Mouse (Mus musculus): ENCODE measurements around the gene Smap1. TPM values are rescaled to one million over a fixed set of nuclear protein-coding genes. Genes with fewer than 3 reads are reported as not detected.

Smap1 gene
- total RNA-seq, 4 experiments from 2014 or later = 21.7 to 26.5 (median 23.9) TPM

DNA sequence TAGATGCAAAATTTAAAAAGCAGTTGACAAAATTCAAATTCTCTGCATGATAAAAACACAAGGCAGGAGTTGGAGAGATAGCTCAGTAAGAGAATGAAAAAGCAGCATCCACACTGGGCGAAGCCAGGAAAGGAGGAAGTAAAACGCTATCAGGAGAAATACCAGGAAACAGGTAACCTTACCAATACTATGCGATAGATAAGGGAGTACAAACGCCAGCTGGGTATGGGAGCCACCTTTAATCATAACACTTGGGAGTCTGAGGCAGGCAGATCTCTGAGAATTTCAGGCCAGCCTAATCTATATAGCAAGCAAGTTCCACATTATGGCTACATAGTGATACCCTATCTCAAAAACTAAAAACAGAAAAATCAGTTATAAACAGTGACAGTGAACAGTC is 85.5 kb downstream of the Smap1 start:
- DNase-seq (ENCODE audit: low spot score in 2 of 2) = no peak

GRCm38 (mm10) chr1:23834819-23835218 is 87.3 kb downstream of the Smap1 start:
- no peak for DNase-seq (ENCODE audit: low spot score in 2 of 2)

- no peak for DNase-seq (ENCODE audit: low spot score in 2 of 2)
Measured at GRCm38 (mm10) chr1:23834246-23834645, 87.9 kb downstream of the Smap1 start.

DNA sequence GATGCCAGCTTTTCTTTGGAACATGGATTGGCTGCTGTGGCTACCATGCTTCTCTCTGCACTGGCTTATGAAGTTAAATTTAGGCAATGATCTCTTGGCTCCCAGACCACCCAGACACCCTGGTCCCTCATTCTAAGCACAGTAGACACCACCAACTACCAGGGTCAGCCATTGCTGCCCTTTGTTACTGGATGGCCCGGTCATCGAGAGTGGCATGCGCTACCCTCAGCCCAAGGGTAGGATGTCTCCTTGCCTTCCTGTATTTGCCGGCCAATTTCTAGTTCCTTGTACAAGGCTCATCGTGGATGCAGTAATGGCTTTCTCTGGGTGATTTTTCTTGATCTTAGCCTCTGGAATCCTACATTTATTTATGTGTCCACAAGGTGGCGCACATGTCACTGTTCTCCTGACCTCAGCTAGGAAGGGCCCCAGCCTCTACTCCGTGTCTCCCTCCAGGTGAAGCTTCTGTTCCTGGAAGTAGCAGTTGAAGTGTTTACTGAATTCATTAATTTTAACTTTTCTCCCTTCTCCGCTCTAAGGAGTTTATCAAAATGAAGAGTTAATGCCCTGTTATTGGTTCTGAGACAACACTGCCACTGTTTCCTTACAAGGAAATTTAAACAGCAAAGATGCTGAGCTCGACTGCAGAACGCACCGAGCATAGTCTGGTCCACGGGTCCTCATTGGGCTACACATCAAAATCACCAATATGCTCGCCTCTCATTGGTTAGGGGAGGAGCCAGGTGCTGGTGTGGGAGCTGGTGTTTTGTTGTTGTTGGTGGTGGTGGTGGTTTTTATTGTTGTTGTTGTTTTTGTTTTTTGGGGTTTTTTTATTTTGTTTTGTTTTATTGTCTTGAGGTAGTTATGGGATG is 95.0 kb downstream of the Smap1 start:
- DNase-seq (ENCODE audit: low spot score in 2 of 2) = no peak

- no peak for DNase-seq (ENCODE audit: low spot score in 2 of 2)
Measured at GRCm38 (mm10) chr1:23821615-23822014, 100.5 kb downstream of the Smap1 start.

GRCm38 (mm10) chr1:23798306-23798705 is 123.8 kb downstream of the Smap1 start:
- DNase-seq (ENCODE audit: low spot score in 2 of 2) = no peak

Other genes starting within 250 kb of the Smap1 start
- gene B3gat2, start 160.6 kb downstream of the Smap1 start, total RNA-seq (2022) = not detected
- 10 to 100 TPM; 40.2 to 44.1 (median 42.4) TPM for gene Sdhaf4, start 83.3 kb upstream of the Smap1 start, total RNA-seq (2022)
- gene Fam135a, start 178.0 kb upstream of the Smap1 start, total RNA-seq (2022) = 10 to 100 TPM; 17.1 to 22.7 (median 19.2) TPM